Mouse (Mus musculus): ENCODE results near the gene Csnk1g2.

DNA sequence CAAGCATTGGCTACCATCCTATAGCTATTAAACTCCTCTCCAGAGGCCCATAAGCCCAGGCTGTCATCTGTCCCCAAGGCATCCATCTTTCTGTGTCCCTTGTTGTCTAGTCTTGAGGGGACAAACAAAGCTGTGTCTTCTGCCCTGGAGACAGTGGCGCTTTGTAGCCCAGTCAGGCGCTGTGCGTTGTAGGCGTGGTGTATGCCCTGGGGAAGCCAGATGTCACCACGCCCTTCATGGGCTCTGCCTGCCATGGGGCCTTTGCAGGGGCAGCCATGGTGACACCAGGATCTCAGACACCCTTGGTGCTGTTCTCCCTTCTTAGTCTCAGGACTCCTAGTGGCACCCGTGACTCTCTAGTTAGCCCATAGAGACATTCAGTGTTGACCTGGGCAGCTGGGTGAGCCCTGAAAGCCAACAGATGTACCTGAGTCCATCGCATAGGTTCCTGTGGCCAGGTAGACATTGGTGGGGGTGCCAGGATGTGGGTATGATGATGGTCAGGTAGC lies 18.6 kb upstream of the Csnk1g2 start:
- TF ChIP-seq EP300 (optimal IDR thresholded peaks at IDR 0.05) (no peak), CTCF (IDR thresholded peaks at IDR 0.05; ENCODE audit: low read depth) (no peak)
